Mouse (Mus musculus): ENCODE measurements at regions not wholly inside any gene's neighbourhood (a gene's known extent, or its start where the extent isn't known, plus 50 kb on each side); places are given as distances from the start of the nearest gene placed in this dataset.

- intact Hi-C loops (cut with DNase I) = loop anchor here (2.0 kb wide), 1 partner anchor 22 kb away; no protein-coding TSS in a partner anchor
- no peak for DNase-seq
These were observed 116.9 kb downstream of the Wif1 start for GRCm38 (mm10) chr10:121150668-121151067.

DNA sequence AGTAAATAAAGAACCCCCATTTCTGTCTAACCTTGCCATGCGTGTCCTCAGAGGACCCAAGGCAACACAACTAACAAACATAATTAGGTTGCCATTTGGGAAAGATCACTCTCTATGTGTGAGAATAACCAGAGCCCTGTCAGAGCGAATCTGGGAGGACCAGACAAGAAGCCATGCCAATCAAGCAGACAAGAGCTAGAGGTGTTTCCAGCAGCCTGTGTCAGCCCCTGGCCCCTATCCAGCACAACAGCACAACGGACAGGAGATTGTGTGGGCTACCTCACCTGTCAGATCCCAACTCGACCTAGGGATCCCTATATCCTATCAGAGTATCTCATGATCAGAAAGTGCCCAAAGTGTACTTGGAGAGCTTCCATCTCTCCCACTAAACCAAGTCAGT, 119.9 kb downstream of the Wif1 start:
- intact Hi-C loops (cut with DNase I) = no loop called here
- peak; percentile 78 to 83 for DNase-seq

- no peak for DNase-seq
- intact Hi-C loops (cut with DNase I) = no loop called here
These were observed 126.7 kb downstream of the Wif1 start for GRCm38 (mm10) chr10:121160499-121160898.

- DNase-seq = peak; percentile 68 to 71
- intact Hi-C loops (cut with DNase I) = no loop called here
These were observed 127.4 kb downstream of the Wif1 start for GRCm38 (mm10) chr10:121161201-121161600.

DNA sequence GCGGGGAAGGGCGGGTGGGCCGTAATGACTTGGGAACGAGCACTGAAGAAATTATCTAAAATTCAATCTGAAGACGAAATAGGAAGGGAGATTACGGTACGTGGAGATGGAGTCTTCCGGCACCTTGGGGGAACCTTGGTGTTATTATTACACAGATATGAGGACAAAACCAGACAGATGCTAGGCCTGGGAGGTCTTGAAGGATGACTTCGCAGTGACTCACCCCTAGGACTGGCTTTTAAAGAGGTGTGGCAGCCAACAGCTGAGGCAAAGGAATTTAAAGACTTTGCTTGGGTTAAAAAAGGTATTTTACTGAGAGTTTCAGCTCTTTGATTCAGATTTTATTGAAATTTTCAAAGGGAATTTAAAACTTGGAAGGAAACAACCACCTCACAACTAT, 140.3 kb downstream of the Wif1 start:
- no peak for DNase-seq

DNA sequence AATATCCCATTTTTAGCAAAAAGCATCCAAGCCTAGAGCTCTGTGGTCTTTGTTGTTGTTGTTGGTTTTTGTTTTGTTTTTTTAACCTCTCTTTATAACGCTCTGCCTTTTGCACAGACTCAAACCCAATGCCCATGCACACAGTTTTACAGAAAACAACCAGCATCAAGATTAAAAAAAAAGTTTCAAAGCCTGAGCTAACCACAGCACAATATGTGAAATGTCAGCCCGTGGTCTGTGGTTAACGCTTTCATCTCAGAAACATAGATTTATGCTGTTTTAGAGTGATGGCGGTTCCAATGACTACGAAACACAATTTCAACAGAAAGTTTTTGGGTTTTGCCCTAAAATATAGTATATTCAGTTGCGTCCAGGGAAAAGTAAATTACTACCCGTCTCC, 155.4 kb downstream of the Wif1 start:
- intact Hi-C loops (cut with DNase I) = no loop called here

More for the DNA sequence above, 140.3 kb downstream of the Wif1 start:
- intact Hi-C loops (cut with DNase I) = no loop called here

DNA sequence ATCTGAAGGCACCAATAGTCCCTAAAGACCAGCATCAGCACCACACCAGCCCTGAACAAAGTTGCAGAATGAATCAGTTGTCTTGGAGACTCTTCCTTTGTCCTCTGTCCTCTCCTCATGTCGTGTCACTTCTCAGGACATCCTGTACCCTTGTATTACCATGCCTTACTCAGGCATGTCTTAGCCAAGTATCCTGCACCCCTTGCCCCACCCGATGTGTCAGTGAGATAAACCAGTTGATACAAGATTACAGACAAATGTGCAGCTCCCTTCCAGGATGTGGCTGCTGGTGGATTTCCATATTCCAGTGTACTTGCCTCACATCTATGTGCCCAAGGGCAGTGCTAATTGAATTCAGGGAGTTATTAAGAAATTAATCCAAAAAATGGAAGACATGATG, 151.8 kb downstream of the Tbc1d30 start:
- intact Hi-C loops (cut with DNase I) = no loop called here
- no peak for DNase-seq

More for the DNA sequence above, 155.4 kb downstream of the Wif1 start:
- no peak for DNase-seq

- intact Hi-C loops (cut with DNase I) = no loop called here
- DNase-seq = no peak
These were observed 148.5 kb downstream of the Tbc1d30 start for GRCm38 (mm10) chr10:121202531-121202930.

GRCm38 (mm10) chr10:121205551-121205950, 145.5 kb downstream of the Tbc1d30 start:
- intact Hi-C loops (cut with DNase I) = no loop called here
- DNase-seq = no peak

- intact Hi-C loops (cut with DNase I) = no loop called here
- DNase-seq = peak; percentile 88
These were observed 144.9 kb downstream of the Tbc1d30 start for GRCm38 (mm10) chr10:121206002-121206742.

DNA sequence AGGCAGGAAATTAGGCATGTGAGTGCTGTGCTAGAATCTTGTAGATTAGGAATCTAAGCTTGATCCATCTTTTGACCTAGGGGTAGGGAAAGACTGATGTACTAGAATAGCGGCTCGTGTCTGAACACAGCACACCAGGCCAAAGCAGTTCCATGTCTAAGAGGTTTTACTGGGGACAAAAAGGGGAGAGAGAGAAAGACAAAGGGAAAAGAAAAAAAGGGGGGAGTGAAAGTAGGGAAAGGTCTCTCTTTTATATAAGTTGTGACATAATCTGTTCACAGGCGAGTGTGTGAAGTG, 144.4 kb downstream of the Tbc1d30 start:
- intact Hi-C loops (cut with DNase I) = no loop called here

More for the DNA sequence above, 144.4 kb downstream of the Tbc1d30 start:
- no peak for DNase-seq
